Mouse (Mus musculus): Measurements from ENCODE around the gene Lcor.

DNA sequence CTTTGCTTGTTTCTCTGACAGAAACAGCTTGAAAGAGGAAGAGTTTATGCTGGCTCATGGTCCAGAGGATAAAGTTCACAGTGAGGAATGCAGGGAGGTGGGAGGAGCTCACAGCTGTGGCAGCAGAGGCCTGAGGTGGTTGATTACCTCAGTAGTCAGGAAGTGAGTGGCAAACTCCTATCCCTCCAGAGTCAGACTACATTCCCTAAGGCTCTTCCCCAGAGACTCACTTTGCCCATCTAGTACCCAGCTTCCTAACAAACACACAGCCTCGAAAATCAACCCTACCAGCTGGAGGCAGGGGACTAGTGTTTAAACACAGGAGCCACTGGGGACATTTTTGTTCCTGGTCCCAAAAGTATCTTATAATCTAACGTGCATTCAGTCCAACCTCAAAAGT, 7.5 kb upstream of the Lcor start:
- TF ChIP-seq CTCF (IDR thresholded peaks at IDR 0.05; ENCODE audit: borderline replicate concordance, insufficient read depth, low read depth, low read length) (no peak), POLR2A (IDR thresholded peaks at IDR 0.05; ENCODE audit: borderline replicate concordance, insufficient read depth, low read length) (no peak)
